Mouse (Mus musculus) central nervous system, embryonic 18 days (tissue): ENCODE results near the gene Zyg11b. TPM values are rescaled to one million over a fixed set of nuclear protein-coding genes. Genes with fewer than 3 reads are reported as not detected.

ENCODE experiments used
- polyA plus RNA-seq: library from polyadenylated mRNA; depleted of rRNA; stranded (reverse); fragments of >200 nt; gene quantifications from 2 replicates; pipeline ENCODE4 v1.2.3, GENCODE M21; 2012; rRNA removed

The Zyg11b gene
- 58.8 and 61.6 TPM in 2 replicates for polyA plus RNA-seq

DNA sequence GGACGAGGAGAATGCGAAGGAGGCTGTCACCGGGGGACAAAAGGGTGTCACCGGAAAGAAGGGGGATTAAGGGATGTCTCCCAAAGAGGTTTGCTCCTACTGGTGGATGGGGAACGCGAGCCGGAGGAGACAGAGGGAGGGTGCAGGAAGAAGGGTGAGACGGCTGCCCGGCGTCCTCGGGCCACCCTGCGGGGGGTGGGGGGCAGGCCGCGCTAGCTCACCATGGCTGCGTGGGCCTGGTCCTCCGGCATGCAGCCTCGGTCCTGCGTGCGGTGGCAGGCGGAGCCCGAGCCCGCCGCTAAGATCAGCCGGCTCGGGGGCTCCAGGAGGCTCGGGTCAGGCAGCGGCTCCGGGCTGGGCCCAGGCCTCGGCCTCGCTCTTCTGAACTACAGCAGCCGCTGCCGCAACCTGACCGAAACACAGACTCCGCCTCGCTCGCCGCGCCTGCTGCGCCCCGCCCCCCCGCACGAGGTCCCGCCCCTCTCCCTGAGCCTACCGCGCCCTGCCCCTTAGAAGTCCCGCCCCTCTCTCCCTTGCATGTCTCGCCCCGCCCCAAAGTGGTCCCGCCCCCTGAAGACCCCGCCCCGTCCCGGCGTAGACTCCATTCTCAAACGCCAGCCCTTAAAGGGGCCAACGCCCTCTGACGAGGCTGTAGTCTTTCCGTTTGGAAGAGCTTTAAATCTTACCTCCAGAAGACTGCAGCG is at the start of gene Zyg11b:
Gene Zyg11b (minus strand): TSS at position 427 of the 704 bp plus-strand sequence.

GRCm38 (mm10) chr4:108327730-108328484 is 27.0 kb upstream of the Zyg11b start, which contains the start of gene Coa7:
TSS of gene Coa7 (plus strand) at chr4:108328140.

GRCm38 (mm10) chr4:108217332-108218179 is 83.3 kb downstream of the Zyg11b start, which contains the start of gene Zyg11a:
TSS of gene Zyg11a (minus strand) at chr4:108218048.

Other genes with a start within 250 kb of the Zyg11b start
- gene Podn, start 204.7 kb downstream of the Zyg11b start, polyA plus RNA-seq, result 5.7 and 6.2 TPM in 2 replicates
- gene Scp2, start 156.1 kb downstream of the Zyg11b start, polyA plus RNA-seq, result 136 and 151 TPM in 2 replicates
- gene Echdc2, start 135.7 kb downstream of the Zyg11b start, polyA plus RNA-seq, result 39.1 and 39.8 TPM in 2 replicates
- gene Zyg11a, start 83.0 kb downstream of the Zyg11b start, polyA plus RNA-seq, result 0.04 and 0.12 TPM in 2 replicates
- 19.0 and 19.8 TPM in 2 replicates for gene Coa7, start 27.0 kb upstream of the Zyg11b start, polyA plus RNA-seq
- gene Shisal2a, start 82.3 kb upstream of the Zyg11b start, polyA plus RNA-seq, result 1.5 and 2.5 TPM in 2 replicates
- 16.1 and 25.5 TPM in 2 replicates for gene Gpx7, start 105.9 kb upstream of the Zyg11b start, polyA plus RNA-seq
- 127 and 129 TPM in 2 replicates for gene Tut4, start 158.3 kb upstream of the Zyg11b start, polyA plus RNA-seq